Mouse (Mus musculus): ENCODE data around the gene Sh3bgrl.

Sh3bgrl gene

GRCm38 (mm10) chrX:109133500-109133899 lies 38.3 kb downstream of the Sh3bgrl start:
- DNase-seq, result no peak

- no peak for DNase-seq
Observed at GRCm38 (mm10) chrX:109136306-109136705, 41.1 kb downstream of the Sh3bgrl start.

GRCm38 (mm10) chrX:109136820-109137219 lies 41.7 kb downstream of the Sh3bgrl start:
- no peak for DNase-seq

- DNase-seq, result no peak
Observed at GRCm38 (mm10) chrX:109137295-109137694, 42.1 kb downstream of the Sh3bgrl start.

GRCm38 (mm10) chrX:109141337-109141870 lies 46.2 kb downstream of the Sh3bgrl start:
- DNase-seq, result no peak

- DNase-seq, result no peak
Observed at GRCm38 (mm10) chrX:109142281-109142680, 47.1 kb downstream of the Sh3bgrl start.

- no peak for DNase-seq
Observed at GRCm38 (mm10) chrX:109145779-109146178, 50.6 kb downstream of the Sh3bgrl start.

- DNase-seq, result no peak
Observed at GRCm38 (mm10) chrX:109147108-109147507, 51.9 kb downstream of the Sh3bgrl start.

GRCm38 (mm10) chrX:109151228-109151627 lies 56.1 kb downstream of the Sh3bgrl start:
- no peak for DNase-seq

GRCm38 (mm10) chrX:109160326-109160725 lies 65.2 kb downstream of the Sh3bgrl start:
- DNase-seq, result no peak

- no peak for DNase-seq
Observed at GRCm38 (mm10) chrX:109160901-109161300, 65.7 kb downstream of the Sh3bgrl start.

GRCm38 (mm10) chrX:109175038-109175437 lies 79.9 kb downstream of the Sh3bgrl start:
- DNase-seq, result no peak

GRCm38 (mm10) chrX:109175470-109175869 lies 80.3 kb downstream of the Sh3bgrl start:
- no peak for DNase-seq

- DNase-seq, result no peak
Observed at GRCm38 (mm10) chrX:109184706-109185478, 89.7 kb downstream of the Sh3bgrl start.

GRCm38 (mm10) chrX:109189607-109190006 lies 94.4 kb downstream of the Sh3bgrl start:
- DNase-seq, result no peak

- DNase-seq, result peak; percentile 17 to 26
Observed at GRCm38 (mm10) chrX:109190969-109191368, 95.8 kb downstream of the Sh3bgrl start.

- DNase-seq, result peak; percentile 11 to 16
Observed at GRCm38 (mm10) chrX:109191436-109191835, 96.3 kb downstream of the Sh3bgrl start.

GRCm38 (mm10) chrX:109196468-109196867 lies 101.3 kb downstream of the Sh3bgrl start, which contains the start of gene Gm6377:
Gene Gm6377, plus strand, starts transcription at chrX:109196756.
- peak; percentile 28 to 44 for DNase-seq

GRCm38 (mm10) chrX:109207843-109208242 lies 112.7 kb downstream of the Sh3bgrl start:
- DNase-seq, result peak; percentile 25 to 53

- no peak for DNase-seq
Observed at GRCm38 (mm10) chrX:109228720-109229119, 133.6 kb downstream of the Sh3bgrl start.

GRCm38 (mm10) chrX:109235383-109236036 lies 140.3 kb downstream of the Sh3bgrl start:
- DNase-seq, result no peak

- DNase-seq, result no peak
Observed at GRCm38 (mm10) chrX:109238163-109238562, 143.0 kb downstream of the Sh3bgrl start.
